Mouse (Mus musculus) cerebellum, postnatal 4 days (tissue): ENCODE data around the gene Rhbdd2.

ENCODE experiments used
- DNase-seq, 2 experiments: peaks; one replicate each; pipeline ENCODE4 v3.0.0; 2022; ENCODE audit warnings: low spot score in 2 of 2, mixed read lengths in 1 of 2

The Rhbdd2 gene

DNA sequence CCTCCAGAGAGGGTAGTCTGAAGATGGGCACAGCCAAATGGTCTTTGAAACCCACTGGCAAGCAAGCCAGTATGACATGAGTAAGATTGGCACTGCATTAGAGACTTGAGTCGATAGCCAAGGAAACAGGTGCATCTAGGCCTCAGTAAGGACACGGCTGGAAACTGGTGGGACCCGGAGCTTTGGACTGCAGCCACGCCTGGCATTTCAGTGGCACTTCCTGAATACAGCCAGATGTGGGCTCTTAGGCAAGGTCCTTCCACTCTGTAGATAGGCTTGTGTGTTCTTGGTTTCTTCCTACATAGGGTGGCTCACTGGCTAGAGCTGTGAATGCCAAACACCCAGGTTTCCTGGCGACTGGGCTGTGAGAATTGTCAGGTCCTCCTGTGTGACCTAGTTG is 12.9 kb downstream of the Rhbdd2 start:
- DNase-seq, result no peak

DNA sequence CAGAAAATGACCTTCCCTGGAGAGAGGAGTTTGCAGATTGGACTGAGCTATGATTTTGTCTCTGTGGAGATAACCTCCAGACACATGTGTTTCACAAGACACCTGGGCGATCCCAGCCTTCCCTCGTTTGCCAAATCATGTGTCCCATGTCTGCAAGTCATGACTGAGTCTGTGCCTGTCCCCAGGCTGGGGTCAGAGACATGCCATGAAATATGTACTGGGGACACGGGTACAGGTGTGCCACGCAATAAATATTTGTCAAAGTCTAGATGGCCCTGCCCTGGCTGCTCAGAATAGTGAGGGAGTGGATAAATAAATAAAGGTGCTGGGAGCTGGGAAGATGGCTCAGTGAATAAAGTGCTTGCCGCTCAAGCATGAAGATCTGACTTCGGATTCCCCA is 13.6 kb downstream of the Rhbdd2 start:
- no peak for DNase-seq

DNA sequence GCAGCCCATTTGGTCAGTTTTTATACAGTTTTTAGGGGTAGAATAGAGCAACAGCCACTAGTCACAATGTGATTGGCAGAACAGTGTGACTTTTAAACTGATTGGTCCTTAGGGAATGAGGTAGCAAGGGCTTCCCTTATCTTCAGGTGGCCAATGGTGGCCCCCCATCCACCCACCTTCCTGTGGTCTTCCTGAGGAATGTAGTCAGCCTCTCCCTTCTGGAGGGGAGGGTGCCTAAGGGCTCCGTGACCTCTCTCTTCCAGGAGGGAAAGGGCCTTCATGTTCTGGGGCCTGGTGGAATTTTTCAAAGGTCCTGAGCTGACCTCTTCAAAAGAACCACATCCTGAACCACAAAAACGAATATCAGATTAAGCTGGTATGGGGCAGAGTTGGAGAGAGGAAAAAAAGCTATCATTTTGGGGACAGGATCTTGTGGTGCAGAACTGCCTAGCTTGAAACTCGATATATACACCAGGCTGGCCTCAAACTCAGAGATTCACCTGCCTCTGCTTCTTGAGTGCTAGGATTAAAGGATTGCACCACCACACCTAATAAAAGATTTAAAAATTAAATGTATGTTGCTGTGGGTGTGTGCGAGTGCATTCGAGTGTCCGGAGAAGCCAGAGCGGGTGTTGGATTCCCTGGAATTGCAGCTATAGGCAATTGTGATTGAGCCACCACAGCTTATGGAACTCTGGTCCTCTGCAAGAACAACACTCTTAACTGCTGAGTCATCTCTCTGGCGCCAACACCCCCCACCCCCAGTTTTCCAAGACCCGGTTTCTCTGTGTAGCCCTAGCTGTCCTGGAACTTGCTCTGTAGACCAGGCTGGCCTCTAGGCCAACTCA is 16.3 kb downstream of the Rhbdd2 start:
- no peak for DNase-seq

DNA sequence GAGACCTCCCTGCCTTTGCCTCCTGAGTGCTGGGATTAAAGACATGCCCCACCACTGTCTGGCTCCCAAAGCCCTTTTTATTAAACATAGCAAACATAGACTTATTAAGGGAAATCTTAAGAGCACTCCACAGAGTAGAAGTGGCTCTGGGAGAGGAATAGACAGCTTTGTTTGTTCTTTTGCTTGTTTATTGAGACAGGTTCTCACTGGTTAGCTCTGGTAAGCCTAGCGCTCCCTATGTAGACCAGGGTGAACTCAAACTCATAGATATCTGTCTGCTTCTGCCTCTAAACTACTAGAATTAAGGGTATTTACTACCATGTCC is 16.9 kb downstream of the Rhbdd2 start:
- no peak for DNase-seq

DNA sequence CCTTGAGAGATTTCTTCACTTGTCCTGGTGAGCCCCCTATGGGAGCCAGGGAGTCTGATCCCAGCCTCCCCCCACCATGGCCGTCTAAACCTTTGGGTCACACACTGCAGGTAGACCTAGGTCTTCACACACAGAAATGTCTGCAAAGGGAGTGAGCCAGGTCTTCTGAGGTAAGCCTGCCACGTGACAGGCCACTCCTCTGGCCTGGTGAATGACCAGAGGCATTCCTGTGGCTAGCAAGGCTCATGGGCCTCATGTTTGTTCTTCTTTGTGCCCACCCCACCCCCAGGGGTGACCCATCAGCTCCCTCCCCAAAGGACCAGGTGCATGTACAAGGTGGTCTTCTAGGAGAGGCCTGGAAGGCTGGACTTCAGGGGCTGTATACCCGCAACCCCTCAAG is 19.1 kb downstream of the Rhbdd2 start:
- DNase-seq, result no peak

DNA sequence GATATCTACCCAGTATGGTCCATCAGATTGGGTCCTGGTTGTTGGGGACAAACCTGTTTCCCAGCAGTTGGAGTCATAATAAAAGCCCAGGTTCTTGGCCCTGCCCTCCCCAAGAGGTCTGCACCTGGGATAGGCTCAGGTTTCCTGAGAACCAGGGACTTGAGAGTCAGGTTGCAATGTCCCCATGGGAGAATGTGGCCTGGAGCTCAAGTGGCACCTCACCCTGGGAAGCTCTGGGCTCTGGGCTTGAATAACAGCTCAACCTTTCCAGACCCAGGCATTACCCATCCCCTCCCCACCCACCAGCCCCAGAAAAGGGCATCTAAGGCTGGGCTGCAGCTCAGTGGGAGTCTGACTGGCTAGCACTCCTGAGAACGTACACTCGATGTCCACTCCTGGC is 20.8 kb downstream of the Rhbdd2 start:
- DNase-seq, result no peak

DNA sequence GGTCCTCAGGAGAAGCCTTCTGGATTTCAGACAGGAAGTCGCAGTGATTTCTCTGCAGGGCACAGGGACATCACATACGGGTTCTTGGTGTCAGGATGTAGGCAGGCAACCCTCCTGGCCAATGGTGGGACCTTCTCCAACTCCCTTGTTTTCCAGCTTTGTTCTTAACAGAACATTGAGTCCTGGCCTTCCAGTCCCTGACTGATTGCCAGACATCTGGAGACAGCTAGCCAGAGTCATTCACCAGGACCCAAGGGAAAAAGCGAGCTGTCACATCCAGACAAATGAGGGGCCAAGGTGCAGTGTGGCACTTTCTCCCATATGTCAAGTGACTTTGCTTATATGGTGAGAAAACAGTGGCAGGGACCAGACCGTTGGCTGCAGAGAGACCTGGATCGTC is 23.6 kb downstream of the Rhbdd2 start:
- DNase-seq, result no peak

DNA sequence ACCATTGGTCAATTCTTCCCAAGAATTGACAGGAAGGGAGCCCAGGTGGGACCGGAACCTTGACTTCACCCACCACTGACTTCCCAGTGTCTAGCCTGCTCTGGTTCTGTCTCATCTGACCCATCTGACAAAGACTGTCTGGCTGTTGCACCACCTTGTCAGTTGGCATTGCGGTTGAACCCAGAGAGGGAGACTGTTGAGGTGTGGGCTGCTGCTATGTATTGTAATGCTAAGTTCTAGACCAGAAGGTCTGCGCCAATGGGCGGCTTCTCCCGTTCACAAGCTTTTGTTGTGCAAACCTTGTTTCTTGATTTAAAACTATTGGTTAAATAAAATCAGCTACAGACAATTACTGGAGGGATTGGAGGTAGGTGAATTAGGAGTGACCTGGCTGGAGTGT is 24.7 kb downstream of the Rhbdd2 start:
- DNase-seq, result no peak

GRCm38 (mm10) chr5:135657703-135658373 is 25.4 kb downstream of the Rhbdd2 start:
- no peak for DNase-seq

DNA sequence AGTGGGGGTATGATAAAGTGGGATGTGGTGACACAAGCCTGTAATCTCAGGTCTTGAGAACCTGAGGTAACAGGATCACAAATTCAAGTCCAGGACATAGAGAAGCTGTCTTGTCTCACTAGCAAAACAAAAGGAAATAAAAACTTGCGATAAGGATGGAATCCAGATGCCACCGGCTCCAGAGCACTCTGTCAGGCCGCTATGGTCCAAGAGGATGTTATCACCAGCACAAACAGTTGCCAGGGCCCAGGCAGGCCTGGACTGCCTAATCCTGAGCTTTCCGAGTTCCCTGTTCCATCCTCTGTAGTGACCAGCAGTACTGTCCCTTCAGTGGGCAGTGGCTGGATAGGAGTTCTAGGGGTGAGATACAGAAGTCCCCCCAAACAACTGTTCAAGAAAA is 27.5 kb downstream of the Rhbdd2 start:
- DNase-seq, result no peak

DNA sequence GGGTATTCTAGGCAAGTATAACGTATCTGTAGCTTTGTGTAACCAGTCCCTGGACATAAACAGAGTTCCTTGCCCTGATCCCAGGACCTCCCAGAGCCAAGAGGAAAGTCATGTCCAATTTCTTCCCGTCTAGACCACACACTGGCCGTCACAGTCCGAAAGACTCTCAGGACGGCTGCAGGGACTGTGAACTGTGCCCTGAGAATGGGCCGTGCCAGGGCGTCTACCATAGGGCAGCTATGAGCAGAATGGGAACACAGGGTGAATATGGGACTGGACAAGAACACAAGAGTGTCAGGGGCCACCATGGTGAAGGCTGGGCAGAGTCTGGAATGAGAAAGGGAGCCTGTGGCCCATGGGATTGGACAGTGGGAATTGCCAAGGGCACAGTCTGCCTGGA is 28.1 kb downstream of the Rhbdd2 start:
- no peak for DNase-seq

GRCm38 (mm10) chr5:135666890-135667289 is 34.5 kb downstream of the Rhbdd2 start:
- no peak for DNase-seq

DNA sequence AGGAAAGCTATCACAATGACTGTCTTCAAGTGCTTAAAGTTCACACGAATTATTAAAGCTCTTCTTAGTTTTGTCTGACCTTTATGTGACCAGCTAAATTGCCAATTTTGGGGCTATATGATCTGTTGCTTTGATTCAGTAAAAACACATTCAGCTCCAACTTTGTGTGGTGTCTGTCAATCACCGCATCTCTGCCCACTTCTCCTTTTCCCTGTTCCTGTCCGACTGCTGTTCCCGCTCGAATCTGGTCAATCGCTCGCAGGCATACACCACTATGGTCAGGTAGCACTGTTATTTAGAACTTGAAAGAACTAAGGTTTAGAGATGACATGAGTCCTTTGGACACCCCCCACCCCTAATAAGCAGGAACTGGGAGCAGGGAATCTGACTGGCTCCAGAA is 35.7 kb downstream of the Rhbdd2 start:
- no peak for DNase-seq

GRCm38 (mm10) chr5:135669741-135670275 is 37.4 kb downstream of the Rhbdd2 start, which contains the start of gene Por:
Gene Por, plus strand, starts transcription at chr5:135670033.
- DNase-seq, result no peak

GRCm38 (mm10) chr5:135670881-135671280 is 38.5 kb downstream of the Rhbdd2 start:
- DNase-seq, result no peak

DNA sequence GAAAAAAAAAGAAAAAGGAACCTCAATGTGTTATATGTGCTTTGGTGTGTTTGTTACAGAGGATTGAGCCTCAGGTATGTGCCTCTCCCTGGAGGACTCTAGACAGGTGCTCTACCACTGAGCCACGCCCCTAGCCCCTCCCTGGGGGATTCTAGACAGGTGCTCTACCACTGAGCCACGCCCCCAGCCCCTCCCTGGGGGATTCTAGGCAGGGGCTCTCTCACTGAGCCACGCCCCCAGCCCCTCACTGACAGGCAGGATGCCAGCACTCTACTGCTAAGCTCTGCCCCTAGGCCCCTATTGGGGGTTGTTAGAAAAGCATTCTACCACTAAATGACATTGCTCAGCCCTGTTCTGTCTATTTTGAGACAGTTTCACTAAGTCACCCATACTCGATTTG is 40.1 kb downstream of the Rhbdd2 start:
- DNase-seq, result no peak

GRCm38 (mm10) chr5:135672980-135673379 is 40.6 kb downstream of the Rhbdd2 start:
- no peak for DNase-seq

- DNase-seq, result no peak
Measured at GRCm38 (mm10) chr5:135674349-135674775, 41.9 kb downstream of the Rhbdd2 start.

DNA sequence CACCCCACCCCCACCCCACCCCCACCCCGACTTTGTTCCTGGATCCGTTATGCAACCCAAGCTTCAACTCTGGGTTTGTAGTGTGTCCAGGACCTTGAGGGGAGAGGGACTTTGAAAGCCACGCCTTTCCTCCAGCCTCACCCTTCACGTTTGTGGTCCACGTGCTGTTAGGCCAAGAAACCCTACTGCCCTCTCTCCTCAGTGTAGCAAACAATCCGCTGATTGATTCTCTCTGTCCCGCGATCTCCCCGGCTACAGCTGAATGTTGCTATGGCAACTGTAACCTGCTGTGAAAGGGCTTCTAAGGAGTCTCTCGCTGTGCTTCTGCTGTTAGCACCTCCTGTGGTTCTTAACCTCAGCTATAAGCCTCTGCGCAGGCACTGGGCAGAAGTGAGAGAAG is 42.4 kb downstream of the Rhbdd2 start:
- DNase-seq, result peak; percentile 26 to 54

DNA sequence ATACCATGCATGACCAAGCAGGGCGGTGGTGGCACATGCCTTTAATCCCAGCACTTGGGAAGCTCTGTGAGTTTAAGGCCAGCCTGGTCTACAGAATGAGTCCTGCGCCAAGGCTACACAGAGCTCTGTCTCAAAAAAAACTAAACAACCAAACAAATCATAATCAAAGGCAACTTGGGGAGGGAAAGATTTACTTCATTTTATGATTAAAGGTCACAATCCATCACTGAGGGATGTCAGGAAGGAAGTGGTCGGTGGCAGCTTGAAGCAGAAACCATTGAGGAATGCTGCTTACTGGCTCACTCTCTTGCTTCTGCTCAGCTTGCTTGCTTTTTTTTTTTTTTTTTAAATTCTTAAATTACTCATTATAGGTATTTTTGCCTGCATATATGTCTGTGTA is 44.3 kb downstream of the Rhbdd2 start:
- no peak for DNase-seq

- DNase-seq, result no peak
Measured at GRCm38 (mm10) chr5:135677251-135677650, 44.8 kb downstream of the Rhbdd2 start.

DNA sequence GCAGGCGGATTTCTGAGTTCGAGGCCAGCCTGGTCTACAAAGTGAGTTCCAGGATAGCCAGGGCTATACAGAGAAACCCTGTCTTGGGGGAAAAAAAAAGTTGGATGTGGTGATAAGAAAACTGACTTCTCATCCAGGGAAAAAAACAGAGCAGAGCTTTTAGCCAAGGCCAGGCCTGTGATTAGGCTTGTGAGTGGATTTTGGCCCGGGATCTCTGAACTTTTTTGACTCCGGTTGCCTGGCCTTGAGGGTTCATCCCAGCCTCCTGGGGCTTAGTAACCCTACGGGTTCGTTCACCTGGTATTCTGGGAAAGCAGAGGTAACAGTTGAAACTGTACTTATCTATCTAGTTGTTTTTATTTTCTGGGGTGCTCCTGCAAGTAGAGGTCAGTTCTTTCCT is 46.1 kb downstream of the Rhbdd2 start:
- no peak for DNase-seq

GRCm38 (mm10) chr5:135680967-135681545 is 48.6 kb downstream of the Rhbdd2 start:
- no peak for DNase-seq
